Mouse (Mus musculus) testis, adult 2 months (tissue): ENCODE measurements around the gene Clpsl2.

ENCODE experiments used
- CTCF ChIP-seq: fragments of 200-500 bp; IDR thresholded peaks from 2 replicates; pipeline ENCODE4 v1.5.1; 2012; ENCODE audit warnings: low read depth, mild to moderate bottlenecking, inconsistent platforms, low read length, moderate library complexity; ENCODE audit not compliant: control insufficient read depth, insufficient read depth, insufficient replicate concordance
- POLR2A ChIP-seq: fragments of 200-500 bp; IDR thresholded peaks from 2 replicates; pipeline ENCODE4 v1.6.1; 2012; ENCODE audit warnings: low read depth, mild to moderate bottlenecking, inconsistent platforms, low read length, moderate library complexity; ENCODE audit not compliant: control insufficient read depth

- TF ChIP-seq CTCF = no peak
- no peak for TF ChIP-seq POLR2A
These were observed 37.3 kb downstream of the Clpsl2 start for GRCm38 (mm10) chr17:28586509-28586908.
